Mouse (Mus musculus): ENCODE measurements around the gene Plek. TPM values are rescaled to one million over a fixed set of nuclear protein-coding genes. Genes with fewer than 3 reads are reported as not detected.
"Not testable (repeated sequence)": the region's sequence is repeated elsewhere in the genome, so short reads cannot be mapped to it uniquely, and the experiment has no call there.

Plek gene
- 0.02 TPM in 1 of 2 replicates, not detected in the other for polyA plus RNA-seq (2012)

DNA sequence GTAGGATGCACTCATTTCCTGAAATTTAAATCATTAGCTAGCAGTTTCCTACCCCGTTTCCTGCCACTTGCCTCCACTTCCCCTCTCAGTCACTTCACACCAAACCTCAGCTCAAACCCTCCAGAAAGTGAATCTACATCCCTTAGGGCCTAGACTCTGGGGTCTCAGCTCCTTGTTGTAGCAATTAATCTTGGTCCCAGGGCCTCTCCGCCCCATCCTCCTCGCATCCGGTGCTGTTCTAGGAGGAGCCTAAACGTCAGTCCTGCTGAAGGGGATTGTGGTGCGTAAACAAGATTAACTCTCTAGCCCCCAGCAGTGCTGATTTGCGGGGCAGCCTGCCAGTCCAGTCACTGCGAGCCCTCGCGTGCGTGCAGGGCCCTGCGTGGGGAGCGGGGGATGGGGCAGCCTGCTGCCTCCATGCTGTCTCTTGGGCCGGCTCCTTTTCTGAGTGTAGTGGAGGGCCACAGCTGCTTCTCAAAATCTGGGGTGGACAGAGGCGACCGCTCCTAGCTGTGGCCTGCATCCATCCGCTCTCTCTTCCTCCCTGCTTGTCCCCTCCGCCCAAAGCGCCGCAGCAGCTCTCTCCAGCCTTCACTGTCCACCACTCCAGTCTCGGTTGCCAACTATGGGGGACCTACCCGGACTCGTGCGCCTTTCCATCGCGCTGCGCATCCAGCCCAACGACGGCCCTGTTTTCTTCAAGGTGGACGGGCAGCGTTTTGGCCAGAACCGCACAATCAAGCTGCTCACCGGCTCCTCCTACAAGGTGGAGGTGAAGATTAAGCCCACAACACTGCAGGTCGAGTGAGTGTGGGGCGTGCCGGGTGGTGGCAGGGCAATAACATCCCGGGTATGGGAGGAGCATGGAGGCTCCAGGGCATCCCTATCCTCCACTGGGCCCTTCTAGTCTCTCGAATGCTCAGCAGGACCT lies at the start of gene Plek, which contains the start of gene Cnrip1:
Gene Plek, minus strand, starts transcription at position 837 of the 931 bp plus-strand sequence.
Gene Cnrip1, plus strand, starts transcription at position 42 of the 931 bp plus-strand sequence.
- H3K36me3 ChIP-seq (ENCODE audit: control insufficient read depth) = no peaks in the 10 kb centered on the region
- peaks cover 15% of the 10 kb centered on the region for H3K27me3 ChIP-seq (ENCODE audit: control insufficient read depth)
- H3K4me3 ChIP-seq (replicated peaks) = peak within 1 kb of the TSS; percentile 27
- no peaks in the 10 kb centered on the region; the same call in 1 of the 2 replicates for H3K4me1 ChIP-seq (ENCODE audit: control insufficient read depth)
- H3K9me3 ChIP-seq (ENCODE audit: control insufficient read depth, low read length) = no peaks in the 10 kb centered on the region
- TF ChIP-seq TAL1 (IDR thresholded peaks at IDR 0.05; ENCODE audit: low read length) = no peak
- TF ChIP-seq GATA1 (IDR thresholded peaks at IDR 0.05; ENCODE audit: low read length) = no peak

DNA sequence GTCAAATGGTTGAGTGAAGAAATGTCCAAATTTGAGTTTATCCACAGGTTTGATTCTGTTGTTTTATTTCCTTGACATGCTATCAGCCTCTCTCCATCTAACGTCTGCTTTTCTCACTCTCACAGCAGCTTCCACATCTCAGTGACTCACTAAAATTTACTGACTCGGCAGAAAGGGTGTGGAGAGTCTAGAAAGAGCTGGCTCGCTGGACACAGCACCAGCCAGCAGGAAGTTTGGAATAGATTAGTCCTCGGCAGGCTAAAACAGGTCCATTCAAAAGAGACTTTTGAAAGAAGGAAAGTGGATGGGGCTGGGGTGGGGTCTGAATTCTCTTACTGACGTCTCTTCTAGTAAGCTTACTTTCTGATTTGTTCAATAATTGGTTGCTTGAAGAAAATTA lies 33.9 kb upstream of the Plek start:
- no peaks in the 10 kb centered on the region for H3K9me3 ChIP-seq (ENCODE audit: control insufficient read depth, low read length)
- H3K4me3 ChIP-seq (replicated peaks) = no peak overlapping the region
- H3K4me1 ChIP-seq (ENCODE audit: control insufficient read depth) = no peaks in the 10 kb centered on the region
- TF ChIP-seq TAL1 (IDR thresholded peaks at IDR 0.05; ENCODE audit: low read length) (no peak), GATA1 (IDR thresholded peaks at IDR 0.05; ENCODE audit: low read length) (no peak)
- no peaks in the 10 kb centered on the region for H3K27me3 ChIP-seq (ENCODE audit: control insufficient read depth)
- H3K36me3 ChIP-seq (ENCODE audit: control insufficient read depth) = no peaks in the 10 kb centered on the region

DNA sequence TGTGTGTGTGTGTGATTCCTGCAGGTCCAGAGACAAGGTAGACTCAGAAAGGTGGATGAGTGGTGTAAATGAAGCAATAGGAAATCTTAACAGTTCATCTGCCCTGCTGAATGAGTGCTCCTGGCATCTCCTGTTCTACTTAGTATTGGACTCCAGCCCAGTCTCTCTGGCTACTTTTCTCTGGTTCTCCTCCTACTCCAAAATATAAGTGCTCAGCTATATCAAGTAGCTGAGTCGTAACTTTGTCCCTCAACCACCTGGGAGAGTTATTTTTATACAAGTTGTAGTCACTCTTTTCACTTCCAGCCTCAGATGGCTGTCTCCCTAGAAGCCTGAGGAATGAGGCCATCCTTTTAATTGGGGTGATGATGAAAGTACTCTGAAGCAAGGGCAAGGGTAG lies 31.7 kb upstream of the Plek start:
- Histone ChIP-seq H3K4me1 (ENCODE audit: control insufficient read depth) (no peaks in the 10 kb centered on the region), H3K4me3 (replicated peaks) (no peak overlapping the region), H3K27me3 (ENCODE audit: control insufficient read depth) (no peaks in the 10 kb centered on the region), H3K9me3 (ENCODE audit: control insufficient read depth, low read length) (no peaks in the 10 kb centered on the region), H3K36me3 (ENCODE audit: control insufficient read depth) (no peaks in the 10 kb centered on the region)
- no peak for TF ChIP-seq TAL1 (IDR thresholded peaks at IDR 0.05; ENCODE audit: low read length)
- no peak for TF ChIP-seq GATA1 (IDR thresholded peaks at IDR 0.05; ENCODE audit: low read length)

DNA sequence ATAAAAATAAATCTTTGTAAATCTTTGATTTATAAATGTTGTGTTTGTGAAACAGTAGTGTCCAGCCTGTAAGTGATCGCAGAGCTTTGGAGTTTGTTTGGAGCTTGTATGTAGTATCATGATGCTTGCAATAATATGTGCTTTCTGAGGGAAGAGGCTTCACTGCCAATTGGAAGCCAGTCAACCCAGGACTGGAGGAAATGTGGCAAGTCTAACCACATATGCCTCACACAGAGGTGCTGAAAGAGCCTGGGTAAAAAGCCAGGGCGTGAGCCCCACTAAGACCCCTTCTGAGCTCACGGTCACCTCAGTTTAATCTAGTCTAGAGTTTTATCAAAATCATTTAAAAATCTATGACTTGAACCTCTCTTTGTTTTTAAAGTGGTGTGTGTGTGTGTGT lies 31.3 kb upstream of the Plek start:
- H3K4me1 ChIP-seq (ENCODE audit: control insufficient read depth) = no peaks in the 10 kb centered on the region
- H3K27me3 ChIP-seq (ENCODE audit: control insufficient read depth) = no peaks in the 10 kb centered on the region
- no peak overlapping the region for H3K4me3 ChIP-seq (replicated peaks)
- TF ChIP-seq TAL1 (IDR thresholded peaks at IDR 0.05; ENCODE audit: low read length) = no peak
- no peak for TF ChIP-seq GATA1 (IDR thresholded peaks at IDR 0.05; ENCODE audit: low read length)
- no peaks in the 10 kb centered on the region for H3K9me3 ChIP-seq (ENCODE audit: control insufficient read depth, low read length)
- no peaks in the 10 kb centered on the region for H3K36me3 ChIP-seq (ENCODE audit: control insufficient read depth)

DNA sequence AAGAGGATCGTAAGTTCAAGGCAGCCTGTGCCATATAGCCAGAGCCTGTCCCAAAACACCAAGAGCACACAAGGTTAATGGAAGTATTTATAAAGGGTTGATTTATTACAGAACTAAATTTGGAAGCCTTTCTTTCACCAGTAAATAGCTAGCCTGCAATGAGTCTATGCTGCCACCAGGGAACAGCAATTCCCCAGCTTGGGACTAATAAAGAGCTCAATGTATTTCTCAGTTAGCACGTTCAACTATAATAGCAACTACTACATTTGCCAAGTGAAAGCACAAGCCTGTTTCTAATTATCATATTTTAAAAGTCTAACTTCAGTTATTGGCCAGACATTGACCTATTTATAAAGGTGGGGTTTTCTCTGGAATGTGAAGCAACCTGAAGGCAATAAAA lies 30.8 kb upstream of the Plek start:
- H3K9me3 ChIP-seq (ENCODE audit: control insufficient read depth, low read length) = no peaks in the 10 kb centered on the region
- no peak for TF ChIP-seq GATA1 (IDR thresholded peaks at IDR 0.05; ENCODE audit: low read length)
- TF ChIP-seq TAL1 (IDR thresholded peaks at IDR 0.05; ENCODE audit: low read length) = no peak
- H3K36me3 ChIP-seq (ENCODE audit: control insufficient read depth) = no peaks in the 10 kb centered on the region
- H3K4me1 ChIP-seq (ENCODE audit: control insufficient read depth) = no peaks in the 10 kb centered on the region
- no peak overlapping the region for H3K4me3 ChIP-seq (replicated peaks)
- no peaks in the 10 kb centered on the region for H3K27me3 ChIP-seq (ENCODE audit: control insufficient read depth)

DNA sequence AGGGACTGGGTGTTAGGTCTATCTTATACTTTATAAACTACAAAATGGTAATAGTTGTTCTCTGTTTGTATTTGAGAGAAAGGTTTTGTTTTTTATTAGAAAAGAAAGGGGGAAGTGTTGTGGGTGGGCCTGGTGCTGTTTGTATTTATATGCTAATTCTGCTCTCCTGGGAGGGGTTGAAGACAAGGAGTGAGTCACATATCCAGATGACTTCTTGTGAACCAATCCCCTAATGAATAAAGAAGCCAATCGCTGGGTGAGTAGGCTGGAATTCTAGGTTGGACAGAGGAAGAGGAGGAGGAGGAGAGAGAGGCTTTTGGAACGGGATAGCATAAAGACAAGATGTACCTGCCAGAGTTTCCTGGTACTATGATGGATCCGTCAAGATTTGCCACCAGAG lies 29.9 kb upstream of the Plek start:
- Histone ChIP-seq H3K4me3 (replicated peaks) (no peak overlapping the region), H3K36me3 (ENCODE audit: control insufficient read depth) (no peaks in the 10 kb centered on the region), H3K27me3 (ENCODE audit: control insufficient read depth) (no peaks in the 10 kb centered on the region), H3K4me1 (ENCODE audit: control insufficient read depth) (no peaks in the 10 kb centered on the region), H3K9me3 (ENCODE audit: control insufficient read depth, low read length) (no peaks in the 10 kb centered on the region)
- TF ChIP-seq TAL1 (IDR thresholded peaks at IDR 0.05; ENCODE audit: low read length) = no peak
- no peak for TF ChIP-seq GATA1 (IDR thresholded peaks at IDR 0.05; ENCODE audit: low read length)

DNA sequence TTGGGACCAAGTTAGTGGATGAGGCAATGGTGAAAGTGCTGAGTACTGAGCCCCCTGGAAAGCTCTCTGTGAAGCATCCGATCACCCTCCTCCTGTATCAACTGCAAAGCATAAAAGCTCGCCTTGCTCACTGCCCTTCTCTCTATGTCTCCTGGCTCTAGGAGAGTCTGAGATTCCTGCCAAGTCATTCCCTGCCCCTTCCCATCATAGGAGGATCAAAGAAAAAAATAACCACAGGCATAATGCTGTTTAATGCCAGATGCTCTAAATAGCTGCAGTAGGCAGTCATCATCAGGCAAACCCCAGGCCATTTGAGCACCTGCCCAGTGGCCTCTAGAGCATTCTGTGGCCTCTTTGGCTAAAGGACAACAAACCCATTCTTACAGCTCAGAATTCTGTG lies 23.5 kb upstream of the Plek start:
- Histone ChIP-seq H3K36me3 (ENCODE audit: control insufficient read depth) (no peaks in the 10 kb centered on the region), H3K4me3 (replicated peaks) (no peak overlapping the region), H3K27me3 (ENCODE audit: control insufficient read depth) (no peaks in the 10 kb centered on the region), H3K9me3 (ENCODE audit: control insufficient read depth, low read length) (no peaks in the 10 kb centered on the region), H3K4me1 (ENCODE audit: control insufficient read depth) (no peaks in the 10 kb centered on the region)
- TF ChIP-seq TAL1 (IDR thresholded peaks at IDR 0.05; ENCODE audit: low read length) = no peak
- TF ChIP-seq GATA1 (IDR thresholded peaks at IDR 0.05; ENCODE audit: low read length) = no peak

DNA sequence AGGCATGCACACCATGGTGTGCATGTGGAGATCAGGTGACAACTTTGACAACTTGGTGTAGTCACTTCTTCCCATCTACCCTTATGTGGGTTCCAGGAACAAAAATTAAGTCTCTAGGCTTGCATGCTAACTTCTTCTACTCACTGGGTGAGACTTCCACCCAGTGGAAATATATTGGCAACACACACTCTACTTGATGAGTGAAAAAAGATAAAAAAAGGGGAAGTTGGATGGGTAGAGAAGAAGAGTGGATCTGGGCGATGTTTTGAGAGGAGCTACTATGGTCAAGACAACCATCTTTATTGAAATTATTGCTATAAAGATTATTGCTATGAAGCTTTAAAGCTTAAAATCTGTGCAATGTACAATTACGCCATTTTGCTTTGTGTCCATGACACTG lies 17.2 kb upstream of the Plek start:
- not testable (repeated sequence) for H3K4me1 ChIP-seq (ENCODE audit: control insufficient read depth); H3K27me3 ChIP-seq (ENCODE audit: control insufficient read depth); H3K9me3 ChIP-seq (ENCODE audit: control insufficient read depth, low read length); H3K36me3 ChIP-seq (ENCODE audit: control insufficient read depth); H3K4me3 ChIP-seq (replicated peaks)

DNA sequence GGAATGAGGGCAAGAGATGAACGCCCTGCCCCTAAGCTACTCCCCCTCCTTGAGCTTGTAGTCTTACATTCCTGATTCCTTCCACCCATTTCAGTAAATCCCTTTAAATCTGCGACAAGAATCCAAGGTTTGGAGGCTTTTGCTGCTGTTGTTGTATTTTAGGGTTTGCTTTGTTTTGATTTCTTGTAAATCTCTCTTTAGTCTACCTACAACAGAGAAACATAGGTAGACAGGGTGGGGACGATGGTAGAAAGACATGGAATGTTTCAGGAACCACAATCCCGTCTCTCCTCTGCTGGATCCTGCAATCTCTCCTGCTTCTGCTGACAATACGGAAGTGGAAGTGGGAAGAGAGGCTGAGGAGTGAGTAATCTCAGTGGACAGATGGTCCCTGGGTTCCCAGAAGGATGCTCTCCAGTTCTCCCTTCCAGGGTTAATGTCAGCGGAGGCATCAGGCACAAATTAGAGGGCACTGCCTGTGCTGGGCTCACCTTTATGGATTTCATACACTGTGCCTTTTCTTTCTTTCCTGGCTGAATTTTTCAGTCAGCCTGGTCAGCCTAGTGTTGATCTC lies 382 bp upstream of the Plek start:
- TF ChIP-seq TAL1 (IDR thresholded peaks at IDR 0.05; ENCODE audit: low read length) (no peak), GATA1 (IDR thresholded peaks at IDR 0.05; ENCODE audit: low read length) (no peak)
- Histone ChIP-seq H3K36me3 (ENCODE audit: control insufficient read depth) (no peaks in the 10 kb centered on the region), H3K4me3 (replicated peaks) (peak overlapping the region; percentile 27), H3K9me3 (ENCODE audit: control insufficient read depth, low read length) (no peaks in the 10 kb centered on the region), H3K27me3 (ENCODE audit: control insufficient read depth) (peaks cover 15% of the 10 kb centered on the region), H3K4me1 (ENCODE audit: control insufficient read depth) (no peaks in the 10 kb centered on the region; the same call in 1 of the 2 replicates)
